Mouse (Mus musculus): ENCODE data around the gene C2cd4b. TPM values are rescaled to one million over a fixed set of nuclear protein-coding genes. Genes with fewer than 3 reads are reported as not detected.

C2cd4b gene
- polyA plus RNA-seq, 1 experiment: 25.6 TPM

DNA sequence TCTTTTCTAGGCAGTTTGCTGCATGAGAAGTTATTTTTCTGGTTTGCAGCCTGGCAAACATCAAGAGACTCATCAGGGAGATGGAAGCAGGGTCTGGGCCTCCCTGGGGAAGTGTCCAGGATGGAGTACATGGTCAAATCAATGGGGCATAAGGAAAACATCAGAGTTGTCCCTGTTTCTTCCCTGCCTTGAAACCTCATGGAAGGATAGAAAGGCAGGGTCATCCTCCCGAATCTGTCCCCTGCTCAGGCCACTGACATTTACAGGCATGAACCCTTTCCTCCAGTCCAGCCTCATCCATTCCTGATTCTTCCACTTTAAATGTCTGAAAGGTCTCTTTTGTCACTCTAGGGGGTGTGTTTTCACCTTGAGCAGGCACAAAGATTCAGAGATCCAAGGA lies 10.2 kb downstream of the C2cd4b start:
- Histone ChIP-seq H3K4me1 (ENCODE audit: control insufficient read depth, insufficient read depth, low read length) (no peaks in the 10 kb centered on the region; the same call in 1 of the 2 replicates), H3K27ac (ENCODE audit: control insufficient read depth, insufficient read depth, low read depth, low read length) (no peak overlapping the region), H3K27me3 (ENCODE audit: control insufficient read depth, insufficient read depth, low read length) (no peaks in the 10 kb centered on the region), H3K4me3 (ENCODE audit: control insufficient read depth, low read depth, low read length) (no peak overlapping the region), H3K36me3 (ENCODE audit: control insufficient read depth, insufficient read depth, low read length) (no peaks in the 10 kb centered on the region)
- no peak for TF ChIP-seq CTCF (IDR thresholded peaks at IDR 0.05; ENCODE audit: control insufficient read depth, insufficient read depth, insufficient replicate concordance, low read depth, low read length)
- TF ChIP-seq POLR2A (IDR thresholded peaks at IDR 0.05; ENCODE audit: control insufficient read depth, low read depth, low read length): no peak

DNA sequence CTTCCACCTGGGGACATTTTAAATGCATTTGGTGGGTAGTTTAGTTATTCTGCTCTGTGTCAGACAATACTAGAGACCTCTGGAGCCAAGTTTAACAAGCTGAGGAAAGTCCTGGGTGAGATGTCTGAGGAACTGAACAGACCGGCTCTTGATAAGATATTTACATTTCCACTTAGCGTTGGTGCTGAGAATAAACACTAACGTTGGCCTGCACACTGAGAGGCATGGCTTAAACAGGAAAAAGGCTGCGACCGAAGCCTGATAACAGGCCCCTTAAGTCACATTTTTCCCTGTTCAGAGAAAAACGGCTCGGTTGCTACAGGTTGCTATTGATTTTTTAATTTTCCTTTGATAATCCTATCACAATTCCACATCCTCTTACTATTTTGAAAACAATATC lies 12.1 kb downstream of the C2cd4b start:
- H3K36me3 ChIP-seq (ENCODE audit: control insufficient read depth, insufficient read depth, low read length): no peaks in the 10 kb centered on the region
- no peaks in the 10 kb centered on the region; the same call in 1 of the 2 replicates for H3K4me1 ChIP-seq (ENCODE audit: control insufficient read depth, insufficient read depth, low read length)
- H3K27me3 ChIP-seq (ENCODE audit: control insufficient read depth, insufficient read depth, low read length): no peaks in the 10 kb centered on the region
- no peak overlapping the region for H3K4me3 ChIP-seq (ENCODE audit: control insufficient read depth, low read depth, low read length)
- no peak overlapping the region for H3K27ac ChIP-seq (ENCODE audit: control insufficient read depth, insufficient read depth, low read depth, low read length)
- TF ChIP-seq CTCF (IDR thresholded peaks at IDR 0.05; ENCODE audit: control insufficient read depth, insufficient read depth, insufficient replicate concordance, low read depth, low read length) (no peak), POLR2A (IDR thresholded peaks at IDR 0.05; ENCODE audit: control insufficient read depth, low read depth, low read length) (no peak)

DNA sequence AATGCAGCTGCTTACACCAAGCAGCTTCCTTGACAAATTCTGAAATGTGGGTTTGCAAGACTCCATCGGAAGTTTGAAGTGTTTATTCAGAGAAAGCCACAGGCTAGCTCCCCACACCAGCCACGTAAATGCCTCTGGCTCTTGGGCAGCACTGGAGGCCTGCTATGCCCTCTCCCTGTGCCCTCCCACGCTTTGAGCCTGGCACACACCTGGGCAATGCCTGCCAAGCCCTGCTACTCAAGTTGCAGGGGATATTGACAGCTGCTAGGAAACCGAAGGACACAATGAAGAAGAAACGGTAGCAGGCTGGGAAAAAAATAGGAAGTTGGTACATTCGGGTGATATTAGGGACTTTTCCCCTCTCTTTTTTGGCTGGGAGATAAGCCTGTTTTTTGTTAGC lies 15.0 kb downstream of the C2cd4b start:
- H3K4me3 ChIP-seq (ENCODE audit: control insufficient read depth, low read depth, low read length): no peak overlapping the region
- no peaks in the 10 kb centered on the region for H3K36me3 ChIP-seq (ENCODE audit: control insufficient read depth, insufficient read depth, low read length)
- TF ChIP-seq CTCF (IDR thresholded peaks at IDR 0.05; ENCODE audit: control insufficient read depth, insufficient read depth, insufficient replicate concordance, low read depth, low read length): no peak
- no peak for TF ChIP-seq POLR2A (IDR thresholded peaks at IDR 0.05; ENCODE audit: control insufficient read depth, low read depth, low read length)
- H3K4me1 ChIP-seq (ENCODE audit: control insufficient read depth, insufficient read depth, low read length): no peaks in the 10 kb centered on the region
- no peaks in the 10 kb centered on the region for H3K27me3 ChIP-seq (ENCODE audit: control insufficient read depth, insufficient read depth, low read length)
- no peak overlapping the region for H3K27ac ChIP-seq (ENCODE audit: control insufficient read depth, insufficient read depth, low read depth, low read length)

DNA sequence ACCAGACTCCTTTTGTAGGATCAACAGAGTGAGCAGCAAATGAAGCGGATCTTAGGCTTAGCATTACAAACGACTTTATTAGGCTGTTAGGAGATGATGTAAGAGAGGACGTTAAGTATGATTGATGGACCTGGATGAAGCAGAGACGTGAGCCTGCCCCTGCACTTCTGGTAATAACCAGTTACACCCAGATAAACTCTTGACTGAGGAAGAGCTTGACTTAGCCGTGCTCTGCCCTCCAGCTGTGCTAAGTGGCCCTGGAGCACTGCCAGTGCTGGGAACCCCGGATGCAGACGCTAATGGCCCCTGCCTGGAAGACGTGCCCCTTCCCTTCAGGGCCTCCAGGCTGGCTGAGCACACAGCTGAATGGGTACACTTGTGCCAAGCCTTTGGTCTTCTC lies 19.3 kb downstream of the C2cd4b start:
- Histone ChIP-seq H3K27me3 (ENCODE audit: control insufficient read depth, insufficient read depth, low read length) (no peaks in the 10 kb centered on the region), H3K27ac (ENCODE audit: control insufficient read depth, insufficient read depth, low read depth, low read length) (no peak overlapping the region), H3K4me1 (ENCODE audit: control insufficient read depth, insufficient read depth, low read length) (no peaks in the 10 kb centered on the region), H3K36me3 (ENCODE audit: control insufficient read depth, insufficient read depth, low read length) (no peaks in the 10 kb centered on the region), H3K4me3 (ENCODE audit: control insufficient read depth, low read depth, low read length) (no peak overlapping the region)
- TF ChIP-seq CTCF (IDR thresholded peaks at IDR 0.05; ENCODE audit: control insufficient read depth, insufficient read depth, insufficient replicate concordance, low read depth, low read length) (no peak), POLR2A (IDR thresholded peaks at IDR 0.05; ENCODE audit: control insufficient read depth, low read depth, low read length) (no peak)

DNA sequence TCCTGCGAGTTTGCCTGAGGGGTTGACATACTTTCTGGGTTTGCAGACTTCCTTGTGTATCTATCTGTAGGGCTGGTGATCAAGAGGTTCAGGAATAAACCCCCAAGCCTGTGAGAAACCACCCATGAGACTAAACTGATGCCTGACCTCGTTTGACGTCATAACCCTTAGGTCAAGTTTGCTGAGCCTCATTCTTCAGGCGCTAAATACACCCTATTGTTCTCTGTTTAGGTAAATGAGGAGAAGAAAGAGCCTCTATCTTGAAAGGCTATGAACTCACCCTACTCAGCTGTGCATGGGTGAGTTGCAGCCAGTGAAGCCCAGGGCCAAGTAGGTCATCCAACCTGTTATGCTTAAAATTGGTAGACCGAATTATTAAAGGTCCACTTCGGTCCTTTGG lies 23.5 kb downstream of the C2cd4b start:
- H3K4me3 ChIP-seq (ENCODE audit: control insufficient read depth, low read depth, low read length): peak overlapping the region; percentile 24; the same call in 1 of the 2 replicates
- H3K4me1 ChIP-seq (ENCODE audit: control insufficient read depth, insufficient read depth, low read length): no peaks in the 10 kb centered on the region
- no peak for TF ChIP-seq CTCF (IDR thresholded peaks at IDR 0.05; ENCODE audit: control insufficient read depth, insufficient read depth, insufficient replicate concordance, low read depth, low read length)
- TF ChIP-seq POLR2A (IDR thresholded peaks at IDR 0.05; ENCODE audit: control insufficient read depth, low read depth, low read length): no peak
- H3K27ac ChIP-seq (ENCODE audit: control insufficient read depth, insufficient read depth, low read depth, low read length): no peak overlapping the region
- H3K36me3 ChIP-seq (ENCODE audit: control insufficient read depth, insufficient read depth, low read length): no peaks in the 10 kb centered on the region
- no peaks in the 10 kb centered on the region for H3K27me3 ChIP-seq (ENCODE audit: control insufficient read depth, insufficient read depth, low read length)

DNA sequence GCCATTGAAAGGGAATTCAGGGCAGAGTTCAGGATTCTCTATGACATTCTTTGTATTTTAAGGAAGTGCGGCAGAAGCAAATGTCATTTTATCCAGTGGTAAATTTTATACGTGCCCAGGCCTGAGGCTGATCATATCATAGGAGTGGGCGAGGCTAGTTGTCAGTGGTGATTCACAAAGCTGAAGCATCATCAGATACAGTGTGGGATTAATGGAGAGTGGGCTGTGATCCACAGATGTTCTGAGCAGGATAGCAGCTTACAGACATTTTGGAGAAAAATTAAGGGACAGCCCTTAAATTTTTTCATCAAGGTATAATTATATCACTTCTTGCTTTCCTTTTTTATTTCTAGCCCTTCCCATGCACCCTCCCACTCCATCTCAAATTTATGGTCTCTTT lies 24.2 kb downstream of the C2cd4b start:
- Histone ChIP-seq H3K27me3 (ENCODE audit: control insufficient read depth, insufficient read depth, low read length) (no peaks in the 10 kb centered on the region), H3K36me3 (ENCODE audit: control insufficient read depth, insufficient read depth, low read length) (no peaks in the 10 kb centered on the region), H3K4me1 (ENCODE audit: control insufficient read depth, insufficient read depth, low read length) (no peaks in the 10 kb centered on the region), H3K27ac (ENCODE audit: control insufficient read depth, insufficient read depth, low read depth, low read length) (no peak overlapping the region), H3K4me3 (ENCODE audit: control insufficient read depth, low read depth, low read length) (no peak overlapping the region; the same call in 1 of the 2 replicates)
- no peak for TF ChIP-seq POLR2A (IDR thresholded peaks at IDR 0.05; ENCODE audit: control insufficient read depth, low read depth, low read length)
- TF ChIP-seq CTCF (IDR thresholded peaks at IDR 0.05; ENCODE audit: control insufficient read depth, insufficient read depth, insufficient replicate concordance, low read depth, low read length): no peak

DNA sequence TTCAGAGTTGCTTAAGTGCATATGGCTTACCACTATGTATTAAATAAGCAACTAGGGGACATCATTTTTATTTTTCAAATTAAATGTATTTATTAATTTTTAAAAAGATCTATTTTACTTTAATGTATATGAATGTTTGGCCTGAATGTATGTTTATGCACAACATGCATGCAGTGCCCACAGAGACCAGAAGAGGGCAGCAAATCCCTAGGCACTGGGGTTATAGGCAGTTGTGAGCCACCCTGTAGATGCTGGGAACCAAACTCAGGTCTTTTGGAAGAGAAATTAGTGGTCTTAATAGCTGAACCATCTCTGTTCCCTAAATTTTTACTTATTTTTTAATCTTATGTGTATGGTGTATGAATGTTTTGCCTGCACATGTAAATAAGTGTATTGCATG lies 24.7 kb downstream of the C2cd4b start:
- H3K27ac ChIP-seq (ENCODE audit: control insufficient read depth, insufficient read depth, low read depth, low read length): no peak overlapping the region
- no peaks in the 10 kb centered on the region for H3K36me3 ChIP-seq (ENCODE audit: control insufficient read depth, insufficient read depth, low read length)
- TF ChIP-seq CTCF (IDR thresholded peaks at IDR 0.05; ENCODE audit: control insufficient read depth, insufficient read depth, insufficient replicate concordance, low read depth, low read length): peak; percentile 63; the same call in 1 of the 2 replicates
- no peak for TF ChIP-seq POLR2A (IDR thresholded peaks at IDR 0.05; ENCODE audit: control insufficient read depth, low read depth, low read length)

DNA sequence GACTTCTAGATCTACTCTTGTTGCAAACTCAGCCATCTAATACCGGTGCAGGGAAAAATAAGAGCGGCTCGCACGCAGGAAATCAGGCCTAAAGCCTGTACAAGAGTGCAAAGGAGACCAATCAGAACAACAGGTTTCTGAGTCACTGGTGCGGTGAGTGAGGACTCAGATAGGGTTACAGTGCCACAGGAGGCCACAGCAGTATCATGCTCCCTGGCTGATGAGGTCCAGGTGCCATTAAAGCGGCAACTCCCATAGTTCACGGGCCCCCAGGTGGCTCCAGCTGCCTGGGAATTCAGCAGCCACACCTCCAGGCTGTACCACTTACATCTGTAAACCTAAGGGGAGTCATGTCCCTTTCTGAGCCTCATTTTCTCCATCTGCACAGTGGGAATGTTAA lies 27.1 kb downstream of the C2cd4b start:
- H3K4me3 ChIP-seq (ENCODE audit: control insufficient read depth, low read depth, low read length): no peak overlapping the region

More for the DNA sequence above, 24.7 kb downstream of the C2cd4b start:
- H3K4me1 ChIP-seq (ENCODE audit: control insufficient read depth, insufficient read depth, low read length): no peaks in the 10 kb centered on the region
- no peak overlapping the region for H3K4me3 ChIP-seq (ENCODE audit: control insufficient read depth, low read depth, low read length)
- H3K27me3 ChIP-seq (ENCODE audit: control insufficient read depth, insufficient read depth, low read length): no peaks in the 10 kb centered on the region

More for the DNA sequence above, 27.1 kb downstream of the C2cd4b start:
- H3K4me1 ChIP-seq (ENCODE audit: control insufficient read depth, insufficient read depth, low read length): no peaks in the 10 kb centered on the region
- no peaks in the 10 kb centered on the region for H3K36me3 ChIP-seq (ENCODE audit: control insufficient read depth, insufficient read depth, low read length)
- TF ChIP-seq CTCF (IDR thresholded peaks at IDR 0.05; ENCODE audit: control insufficient read depth, insufficient read depth, insufficient replicate concordance, low read depth, low read length): no peak
- no peak for TF ChIP-seq POLR2A (IDR thresholded peaks at IDR 0.05; ENCODE audit: control insufficient read depth, low read depth, low read length)
- no peak overlapping the region for H3K27ac ChIP-seq (ENCODE audit: control insufficient read depth, insufficient read depth, low read depth, low read length)
- H3K27me3 ChIP-seq (ENCODE audit: control insufficient read depth, insufficient read depth, low read length): no peaks in the 10 kb centered on the region

All from testis, adult 2 months (tissue).